Mouse (Mus musculus) naive thymus-derived CD4-positive, alpha-beta T cell, adult 2 months (primary cell): ENCODE results near the gene Gm8247.
"Not testable (repeated sequence)": the region's sequence is repeated elsewhere in the genome, so short reads cannot be mapped to it uniquely, and the experiment has no call there.

Experiments
- DNase-seq: peaks from one replicate; pipeline ENCODE4 v3.0.0-alpha.2; 2011; ENCODE audit warnings: low read depth

Gene Gm8247

GRCm38 (mm10) chr14:44582853-44583252, at the start of gene Gm8247:
Gene Gm8247, plus strand, starts transcription at chr14:44583153.
- not testable (repeated sequence) for DNase-seq

GRCm38 (mm10) chr14:44547961-44548360, 35.0 kb upstream of the Gm8247 start:
- not testable (repeated sequence) for DNase-seq

DNA sequence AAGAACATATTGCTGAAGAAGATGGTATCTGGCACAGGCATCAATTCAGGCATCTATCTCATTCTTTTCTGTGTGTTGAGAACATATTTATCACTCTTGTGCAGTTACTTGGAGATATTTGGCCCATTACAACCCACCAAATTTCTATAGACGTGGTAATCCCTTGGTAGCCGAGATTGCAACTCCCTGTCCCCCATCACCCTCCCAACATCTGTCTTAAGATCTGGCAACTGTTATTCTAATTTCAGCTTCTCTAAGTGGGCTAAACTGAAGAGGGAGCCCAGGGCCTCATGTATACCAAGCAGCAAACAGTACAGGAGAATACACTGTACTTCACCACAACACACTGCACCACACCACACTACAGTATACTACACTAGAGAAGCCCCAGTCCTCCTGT, 8.8 kb downstream of the Gm8247 start:
- not testable (repeated sequence) for DNase-seq

DNA sequence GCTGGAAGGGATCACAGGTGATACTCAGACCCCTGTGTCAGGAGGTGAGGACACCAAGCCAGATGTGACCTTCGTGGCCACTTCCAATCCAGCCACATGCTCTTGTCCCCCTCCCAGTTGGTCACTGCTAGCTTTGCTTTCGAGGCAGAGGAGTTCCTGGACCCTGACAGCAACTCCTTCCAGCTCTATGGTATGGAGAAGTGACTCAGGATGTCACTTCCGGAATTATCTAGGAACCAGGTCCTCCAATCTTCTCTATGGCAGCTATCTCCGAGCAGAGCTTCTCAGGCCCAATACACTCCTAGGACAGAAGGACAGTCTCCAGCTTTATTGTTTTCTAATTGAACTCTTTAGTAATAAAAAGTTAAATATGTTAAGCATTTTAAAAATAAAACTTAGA, 44.8 kb downstream of the Gm8247 start, which contains the start of gene Gm5624:
Gene Gm5624 (minus strand): TSS at position 202 of the 400 bp plus-strand sequence.
- not testable (repeated sequence) for DNase-seq
